Mouse (Mus musculus): ENCODE data around the gene Bpifb2. TPM values are rescaled to one million over a fixed set of nuclear protein-coding genes. Genes with fewer than 3 reads are reported as not detected.
A peak's percentile ranks its signal among the peaks of the same experiment; 100 is the strongest.

Bpifb2 gene
- polyA plus RNA-seq, 1 experiment: not detected

DNA sequence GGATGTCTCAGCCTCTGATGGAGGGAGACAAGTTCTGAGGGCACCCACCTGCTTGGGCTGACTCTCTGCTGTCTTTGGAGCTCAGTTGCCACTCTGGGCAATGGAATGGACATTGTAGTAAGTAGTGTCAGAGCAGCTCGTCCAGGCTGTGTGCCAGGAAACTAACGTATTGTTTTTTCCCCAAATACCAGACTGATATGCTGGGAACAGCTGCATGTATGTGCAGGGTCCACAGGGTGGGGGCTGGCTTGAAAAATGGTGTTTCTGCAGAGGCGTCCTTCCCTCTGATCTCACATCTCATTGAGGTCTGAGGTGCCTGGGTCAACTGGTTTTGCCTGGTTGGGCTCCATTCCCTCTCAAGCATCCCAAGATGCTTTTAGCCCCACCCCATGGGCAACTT lies 14.1 kb upstream of the Bpifb2 start:
- TF ChIP-seq POLR2A (IDR thresholded peaks at IDR 0.05; ENCODE audit: borderline replicate concordance, extremely low read depth, insufficient read depth, insufficient read length, poor library complexity, severe bottlenecking) (no peak), CTCF (IDR thresholded peaks at IDR 0.05; ENCODE audit: borderline replicate concordance, extremely low read depth, insufficient read depth, insufficient read length) (no peak)
- no peak for DNase-seq (ENCODE audit: low read depth)

DNA sequence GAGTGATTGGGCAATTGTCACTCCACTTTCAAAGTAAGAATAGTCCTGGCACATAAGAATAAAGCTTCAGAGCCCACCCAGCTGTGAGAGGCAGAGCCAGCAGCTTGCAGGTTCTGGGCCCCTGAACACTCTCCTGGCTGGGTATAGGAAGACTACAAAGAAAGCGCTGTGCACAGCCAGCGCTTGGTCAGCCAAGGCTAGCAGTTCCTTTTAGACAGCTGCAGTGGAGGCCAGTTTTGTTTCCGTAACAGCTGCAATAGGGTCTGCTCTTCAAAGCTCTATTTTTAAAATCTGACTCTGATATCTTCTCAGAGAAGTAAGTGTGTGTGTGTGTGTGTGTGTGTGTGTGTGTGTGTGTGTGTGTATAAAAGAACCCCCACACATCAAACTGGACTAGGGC lies 12.9 kb upstream of the Bpifb2 start:
- DNase-seq (ENCODE audit: low read depth): no peak
- TF ChIP-seq POLR2A (IDR thresholded peaks at IDR 0.05; ENCODE audit: borderline replicate concordance, extremely low read depth, insufficient read depth, insufficient read length, poor library complexity, severe bottlenecking) (no peak), CTCF (IDR thresholded peaks at IDR 0.05; ENCODE audit: borderline replicate concordance, extremely low read depth, insufficient read depth, insufficient read length) (no peak)

DNA sequence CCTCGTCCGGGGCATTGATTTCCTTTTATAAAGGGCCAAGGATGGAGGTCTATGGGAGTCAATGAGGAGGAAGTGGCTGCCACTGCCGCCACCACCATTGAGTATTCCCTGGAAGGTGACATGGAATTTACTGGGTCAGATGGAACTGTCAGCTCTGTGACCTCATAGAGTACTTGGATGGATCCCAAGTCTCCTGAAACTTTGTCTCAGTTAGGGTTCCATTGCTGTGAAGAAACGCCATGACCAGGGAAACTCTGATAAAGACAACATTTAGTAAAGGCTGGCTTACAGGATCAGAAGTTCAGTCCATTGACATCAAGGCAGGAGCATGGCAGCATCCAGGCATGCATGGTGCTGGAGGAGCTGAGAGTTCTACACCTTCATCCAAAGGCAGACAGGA lies 3.9 kb upstream of the Bpifb2 start, which contains the start of gene Sun5:
TSS of gene Sun5 (minus strand) at position 101 of the 400 bp plus-strand sequence.
- DNase-seq (ENCODE audit: low read depth): no peak
- TF ChIP-seq CTCF (IDR thresholded peaks at IDR 0.05; ENCODE audit: borderline replicate concordance, extremely low read depth, insufficient read depth, insufficient read length): no peak
- no peak for TF ChIP-seq POLR2A (IDR thresholded peaks at IDR 0.05; ENCODE audit: borderline replicate concordance, extremely low read depth, insufficient read depth, insufficient read length, poor library complexity, severe bottlenecking)

DNA sequence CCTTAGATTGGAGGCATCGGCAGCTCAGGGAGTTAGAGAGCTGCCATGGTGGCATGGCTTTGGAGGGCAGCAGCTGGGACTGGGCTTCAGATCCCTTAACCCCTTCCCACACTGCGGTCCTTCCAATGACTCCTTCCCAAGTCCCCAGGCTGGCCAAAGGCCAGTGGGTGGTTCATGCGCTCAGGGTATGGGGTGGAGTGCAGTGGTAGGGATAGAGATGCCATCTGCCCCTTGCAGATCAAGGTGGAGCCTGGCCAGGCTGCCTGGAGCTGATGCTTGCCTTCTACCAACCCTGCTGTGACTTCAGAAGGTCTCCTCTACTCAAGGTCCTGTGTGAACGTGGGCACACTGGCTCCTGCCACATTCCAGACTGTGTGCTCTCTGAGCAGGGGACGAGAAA lies 24.3 kb downstream of the Bpifb2 start:
- DNase-seq (ENCODE audit: low read depth): no peak
- TF ChIP-seq POLR2A (IDR thresholded peaks at IDR 0.05; ENCODE audit: borderline replicate concordance, extremely low read depth, insufficient read depth, insufficient read length, poor library complexity, severe bottlenecking) (no peak), CTCF (IDR thresholded peaks at IDR 0.05; ENCODE audit: borderline replicate concordance, extremely low read depth, insufficient read depth, insufficient read length) (no peak)

DNA sequence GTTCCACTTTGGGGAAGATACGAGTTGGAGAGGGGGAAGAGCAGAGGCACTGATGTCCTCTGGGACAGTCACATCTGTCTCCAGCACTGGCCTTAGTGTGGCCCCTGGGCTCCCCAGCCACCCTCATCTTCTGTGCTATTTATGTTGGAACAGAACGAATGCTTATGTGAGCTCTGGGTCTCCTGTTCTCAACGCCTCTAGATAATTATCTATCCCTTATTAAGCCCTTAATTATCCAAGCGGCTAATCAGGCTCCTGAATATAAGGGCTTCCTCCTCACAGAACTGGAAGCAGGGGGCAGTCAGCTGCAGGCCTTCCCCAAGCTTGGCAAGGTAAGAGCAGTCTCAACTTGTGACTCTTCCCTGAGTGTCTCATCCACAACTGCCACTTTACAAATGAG lies 25.2 kb downstream of the Bpifb2 start, which contains the start of gene Bpifb6:
TSS of gene Bpifb6 (plus strand) at position 301 of the 400 bp plus-strand sequence.
- TF ChIP-seq POLR2A (IDR thresholded peaks at IDR 0.05; ENCODE audit: borderline replicate concordance, extremely low read depth, insufficient read depth, insufficient read length, poor library complexity, severe bottlenecking): no peak
- no peak for DNase-seq (ENCODE audit: low read depth)

DNA sequence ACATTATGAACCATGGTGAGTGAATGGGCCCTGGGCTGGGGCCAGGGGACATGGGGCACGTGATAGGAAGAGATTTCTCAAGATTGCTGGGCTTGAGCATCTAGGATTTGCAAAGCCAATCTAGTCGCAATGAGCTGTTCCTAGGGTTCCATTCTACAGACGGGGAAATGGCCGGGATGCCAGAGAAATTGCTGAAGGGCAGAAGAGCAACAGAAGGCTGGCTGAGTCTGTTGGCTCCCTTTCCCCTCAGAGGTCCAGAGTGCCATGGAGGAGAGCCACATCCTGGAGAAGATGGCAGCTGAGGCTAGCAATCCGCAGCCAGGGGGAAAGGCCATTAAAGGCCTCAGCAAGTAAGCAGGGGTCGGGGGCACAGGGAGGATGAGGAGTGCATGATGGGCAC lies 27.9 kb downstream of the Bpifb2 start:
- no peak for DNase-seq (ENCODE audit: low read depth)
- TF ChIP-seq CTCF (IDR thresholded peaks at IDR 0.05; ENCODE audit: borderline replicate concordance, extremely low read depth, insufficient read depth, insufficient read length) (no peak), POLR2A (IDR thresholded peaks at IDR 0.05; ENCODE audit: borderline replicate concordance, extremely low read depth, insufficient read depth, insufficient read length, poor library complexity, severe bottlenecking) (no peak)

DNA sequence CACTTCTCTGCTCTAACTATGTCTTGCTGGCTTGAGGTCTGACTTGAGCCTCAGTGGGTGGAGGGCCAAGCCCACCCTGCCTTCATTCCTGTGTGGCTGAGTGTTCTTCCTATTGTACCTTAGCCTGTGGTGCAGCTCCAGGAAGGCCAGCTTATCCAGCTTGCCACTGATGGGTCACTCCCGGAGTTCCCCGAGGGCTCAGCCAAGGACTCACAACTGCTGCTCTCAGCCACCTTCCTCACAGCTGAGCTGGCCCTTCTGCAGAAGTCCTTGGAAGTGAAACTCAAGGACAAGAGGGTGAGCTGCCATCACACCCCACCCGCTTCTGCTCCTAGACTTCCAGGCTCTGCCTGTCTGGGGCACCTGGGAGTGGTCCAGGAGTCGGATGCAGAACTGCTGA lies 31.8 kb downstream of the Bpifb2 start:
- no peak for TF ChIP-seq POLR2A (IDR thresholded peaks at IDR 0.05; ENCODE audit: borderline replicate concordance, extremely low read depth, insufficient read depth, insufficient read length, poor library complexity, severe bottlenecking)
- DNase-seq (ENCODE audit: low read depth): no peak

DNA sequence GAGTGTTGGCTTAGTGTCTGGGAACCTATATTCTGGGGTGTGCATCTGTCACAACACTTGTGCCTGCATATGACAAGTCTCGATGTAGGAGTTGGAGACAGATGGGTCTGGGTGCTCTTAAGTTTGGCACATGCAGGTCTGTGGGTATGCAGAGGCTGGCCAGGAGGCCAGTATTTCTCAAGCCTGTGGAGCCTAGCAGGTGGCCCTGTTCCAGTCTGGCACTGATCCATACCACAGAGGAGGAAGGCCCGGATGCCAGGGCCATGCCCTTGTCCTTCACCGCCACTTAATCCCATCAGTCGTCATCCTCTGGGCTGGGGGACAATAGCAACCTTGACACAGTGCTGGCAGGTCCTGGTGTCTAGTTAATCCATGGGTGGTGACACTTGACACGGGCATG lies 39.3 kb downstream of the Bpifb2 start:
- TF ChIP-seq CTCF (IDR thresholded peaks at IDR 0.05; ENCODE audit: borderline replicate concordance, extremely low read depth, insufficient read depth, insufficient read length): no peak
- no peak for TF ChIP-seq POLR2A (IDR thresholded peaks at IDR 0.05; ENCODE audit: borderline replicate concordance, extremely low read depth, insufficient read depth, insufficient read length, poor library complexity, severe bottlenecking)
- peak; percentile 22 for DNase-seq (ENCODE audit: low read depth)

DNA sequence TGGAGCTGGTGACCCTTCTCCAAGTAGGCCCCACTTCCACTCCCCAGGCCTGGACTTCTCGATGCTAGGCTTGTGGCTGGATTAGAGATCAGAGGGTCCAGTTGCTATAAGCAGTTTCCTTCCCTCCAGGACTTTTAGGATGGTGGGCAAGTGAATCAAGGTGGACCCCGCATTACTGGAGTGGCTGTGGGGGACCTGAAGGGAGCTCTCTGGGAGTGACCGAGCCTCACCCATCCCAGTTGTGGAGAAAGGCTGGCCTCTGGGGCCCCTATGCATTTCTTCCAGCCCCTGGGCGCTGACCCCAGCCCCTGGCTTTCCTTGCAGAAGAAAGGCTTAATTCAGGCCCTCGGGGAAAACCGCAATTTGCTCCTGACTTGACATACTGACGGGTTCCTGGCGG lies 43.1 kb downstream of the Bpifb2 start, which contains the start of gene Bpifb3:
TSS of gene Bpifb3 (plus strand) at position 301 of the 400 bp plus-strand sequence.
- no peak for DNase-seq (ENCODE audit: low read depth)
- no peak for TF ChIP-seq CTCF (IDR thresholded peaks at IDR 0.05; ENCODE audit: borderline replicate concordance, extremely low read depth, insufficient read depth, insufficient read length)
- no peak for TF ChIP-seq POLR2A (IDR thresholded peaks at IDR 0.05; ENCODE audit: borderline replicate concordance, extremely low read depth, insufficient read depth, insufficient read length, poor library complexity, severe bottlenecking)

DNA sequence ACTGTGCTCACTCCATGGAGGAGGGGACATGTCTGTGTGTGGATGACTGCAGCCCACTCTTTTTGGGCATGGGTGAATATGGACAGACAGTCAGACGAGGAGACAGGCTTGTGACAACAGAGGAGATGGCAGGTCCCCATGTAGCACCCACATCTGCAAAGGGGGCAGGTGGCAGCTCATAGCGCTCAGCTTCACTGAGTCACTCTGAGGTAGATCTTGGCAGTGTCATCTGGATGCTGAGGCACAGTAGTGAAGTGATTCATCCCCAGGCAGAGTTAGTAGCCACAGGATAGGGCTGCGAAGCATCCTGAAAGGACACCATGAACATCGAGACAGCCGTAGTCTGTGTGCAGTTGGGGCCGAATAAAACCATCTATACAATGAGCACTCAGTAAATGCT lies 46.4 kb downstream of the Bpifb2 start:
- TF ChIP-seq POLR2A (IDR thresholded peaks at IDR 0.05; ENCODE audit: borderline replicate concordance, extremely low read depth, insufficient read depth, insufficient read length, poor library complexity, severe bottlenecking): no peak
- no peak for TF ChIP-seq CTCF (IDR thresholded peaks at IDR 0.05; ENCODE audit: borderline replicate concordance, extremely low read depth, insufficient read depth, insufficient read length)

DNA sequence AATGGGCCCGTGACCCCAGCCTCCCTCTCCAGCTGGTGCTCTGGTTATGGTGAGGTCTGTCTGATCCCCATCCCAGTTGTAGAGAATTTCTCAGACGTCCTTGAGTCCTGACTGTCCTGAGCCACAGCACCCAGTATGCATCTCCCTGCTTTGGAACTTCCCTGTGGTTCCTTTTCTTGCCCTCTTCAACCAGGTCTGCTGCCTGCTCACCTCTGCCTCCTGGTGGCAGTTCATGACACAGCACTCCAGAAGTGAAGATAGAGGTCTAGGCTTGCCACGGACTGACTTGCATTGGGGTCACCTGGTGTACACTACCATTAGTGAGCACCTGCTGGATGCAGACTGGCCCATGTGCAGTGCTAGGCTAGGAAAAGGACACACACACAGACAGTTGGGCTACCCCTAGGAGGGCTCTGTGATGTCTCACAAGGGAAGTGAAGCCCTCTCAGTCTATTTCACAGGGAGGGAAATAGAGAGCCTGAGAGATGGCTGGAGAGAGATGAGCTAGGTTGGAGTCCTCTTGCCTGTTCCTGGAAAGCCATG lies 55.1 kb downstream of the Bpifb2 start:
- peak; percentile 45 for DNase-seq (ENCODE audit: low read depth)
- TF ChIP-seq CTCF (IDR thresholded peaks at IDR 0.05; ENCODE audit: borderline replicate concordance, extremely low read depth, insufficient read depth, insufficient read length) (peak; percentile 83), POLR2A (IDR thresholded peaks at IDR 0.05; ENCODE audit: borderline replicate concordance, extremely low read depth, insufficient read depth, insufficient read length, poor library complexity, severe bottlenecking) (no peak)

More for the DNA sequence above, 46.4 kb downstream of the Bpifb2 start:
- no peak for DNase-seq (ENCODE audit: low read depth)

DNA sequence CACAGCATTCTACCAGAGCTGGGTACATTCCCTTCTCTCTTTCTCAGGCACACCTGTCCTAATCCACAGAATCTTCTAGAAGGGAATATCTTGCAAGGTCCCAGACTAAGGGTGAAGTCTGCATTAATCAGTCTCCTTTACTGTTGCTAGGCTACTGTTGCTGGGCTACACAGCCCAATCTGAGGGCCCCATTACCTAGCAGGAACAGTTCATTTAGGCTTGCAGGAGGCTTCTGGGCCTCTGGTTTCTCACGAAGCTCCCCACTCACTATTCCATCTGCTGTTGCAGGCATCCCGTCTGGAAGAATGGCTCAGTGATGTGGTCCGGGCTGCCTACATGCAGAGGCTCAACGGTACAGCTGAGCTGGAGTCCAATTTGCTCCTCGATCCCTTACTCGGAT lies 56.3 kb downstream of the Bpifb2 start:
- peak; percentile 67 for DNase-seq (ENCODE audit: low read depth)
- TF ChIP-seq POLR2A (IDR thresholded peaks at IDR 0.05; ENCODE audit: borderline replicate concordance, extremely low read depth, insufficient read depth, insufficient read length, poor library complexity, severe bottlenecking) (no peak), CTCF (IDR thresholded peaks at IDR 0.05; ENCODE audit: borderline replicate concordance, extremely low read depth, insufficient read depth, insufficient read length) (no peak)
